Mouse (Mus musculus) lung, embryonic 14.5 days (tissue): ENCODE data around the gene Wdr31. TPM values are rescaled to one million over a fixed set of nuclear protein-coding genes. Genes with fewer than 3 reads are reported as not detected.

Source experiments
- ATAC-seq: fragments of 200-750 bp; cut with Nextera tagmentation; 2 replicates; pipeline ENCODE4 v1.8.0; 2017; ENCODE audit warnings: mild to moderate bottlenecking, moderate TSS enrichment, moderate library complexity; ENCODE audit not compliant: insufficient read depth
- DNase-seq: peaks from one replicate; pipeline ENCODE4 v3.0.0-alpha.2; 2015
- H3K27ac ChIP-seq: fragments of 300-500 bp; sonication (generic); 2 replicates; pipeline ENCODE4 v1.5.1; 2014; ENCODE audit warnings: low read depth, mild to moderate bottlenecking, moderate library complexity
- H3K27me3 ChIP-seq: fragments of 300-500 bp; sonication (generic); 2 replicates; pipeline ENCODE4 v1.6.1; 2014; ENCODE audit warnings: low read length, control low read depth; ENCODE audit not compliant: insufficient read depth
- H3K36me3 ChIP-seq: fragments of 300-500 bp; sonication (generic); 2 replicates; pipeline ENCODE4 v1.6.1; 2014; ENCODE audit warnings: control low read depth; ENCODE audit not compliant: insufficient read depth
- H3K4me1 ChIP-seq: fragments of 300-500 bp; sonication (generic); 2 replicates; pipeline ENCODE4 v1.6.1; 2014; ENCODE audit warnings: antibody characterized with exemption, control low read depth; ENCODE audit not compliant: insufficient read depth
- H3K4me2 ChIP-seq: fragments of 300-500 bp; sonication (generic); 2 replicates; pipeline ENCODE4 v1.6.1; 2014; ENCODE audit warnings: mild to moderate bottlenecking
- H3K4me3 ChIP-seq: fragments of 300-500 bp; sonication (generic); 2 replicates; pipeline ENCODE4 v1.5.1; 2014; ENCODE audit warnings: low read depth, low read length
- H3K9ac ChIP-seq: fragments of 300-500 bp; sonication (generic); 2 replicates; pipeline ENCODE4 v1.6.1; 2014
- H3K9me3 ChIP-seq: fragments of 300-500 bp; sonication (generic); 2 replicates; pipeline ENCODE4 v1.6.1; 2016; ENCODE audit warnings: low read depth, low read length, control low read depth
- CTCF ChIP-seq: IDR thresholded peaks from 2 replicates; pipeline ENCODE4 v1.5.1; 2016; ENCODE audit warnings: antibody characterized with exemption, low read depth
- WGBS: fragments of 180-500 bp; shearing (Covaris S2); extraction: QIAGEN DNeasy Blood & Tissue Kit; methylation state at CpG from one replicate; pipeline ENCODE4 v1.1.7; 2014; 5-methylcytosine and 5-hydroxymethylcytosine counted together
- polyA plus RNA-seq: library from polyadenylated mRNA; unstranded; fragments of >200 nt; fragmentation: Nextera tagmentation; extraction: Ambion mirVana; gene quantifications from 2 replicates; pipeline ENCODE4 v1.2.1, GENCODE M21; 2014

Gene Wdr31
- polyA plus RNA-seq, 1 experiment from 2014 or later = 11.3 TPM

- no peak for TF ChIP-seq CTCF
- Histone ChIP-seq H3K4me1 (no peaks in the 10 kb centered on the region), H3K36me3 (peaks cover 100% of the 10 kb centered on the region), H3K27ac (no peak overlapping the region), H3K4me3 (no peak overlapping the region), H3K27me3 (no peaks in the 10 kb centered on the region), H3K9me3 (no peaks in the 10 kb centered on the region), H3K4me2 (no peak overlapping the region), H3K9ac (no peak overlapping the region)
- WGBS = 88% methylated on average over 8 of the region's 8 CpGs
- no peak for ATAC-seq
- no peak for DNase-seq
Measured at GRCm38 (mm10) chr4:62418448-62418847, 52.2 kb downstream of the Wdr31 start.

- Histone ChIP-seq H3K9ac (no peak overlapping the region), H3K9me3 (no peaks in the 10 kb centered on the region), H3K4me1 (peaks cover 9% of the 10 kb centered on the region), H3K27ac (no peak overlapping the region), H3K4me3 (no peak overlapping the region), H3K27me3 (no peaks in the 10 kb centered on the region), H3K36me3 (peaks cover 58% of the 10 kb centered on the region), H3K4me2 (no peak overlapping the region)
- TF ChIP-seq CTCF = no peak
- ATAC-seq (no peak), DNase-seq (no peak)
- WGBS = 91% methylated on average over 10 of the region's 10 CpGs
Measured at GRCm38 (mm10) chr4:62411606-62412005, 59.1 kb downstream of the Wdr31 start.

GRCm38 (mm10) chr4:62410325-62410724, 60.4 kb downstream of the Wdr31 start:
- Histone ChIP-seq H3K27me3 (no peaks in the 10 kb centered on the region), H3K4me3 (peak overlapping the region; percentile 80; the same call in 1 of the 2 replicates), H3K27ac (no peak overlapping the region), H3K4me1 (peaks cover 9% of the 10 kb centered on the region), H3K36me3 (peaks cover 50% of the 10 kb centered on the region), H3K9me3 (no peaks in the 10 kb centered on the region), H3K4me2 (peak overlapping the region; percentile 85), H3K9ac (peak overlapping the region; percentile 90; the same call in 1 of the 2 replicates)
- TF ChIP-seq CTCF = no peak
- ATAC-seq = no peak
- no peak for DNase-seq
- 85% methylated on average over 2 of the region's 2 CpGs for WGBS

GRCm38 (mm10) chr4:62409615-62410014, 61.1 kb downstream of the Wdr31 start:
- H3K9me3 ChIP-seq = no peaks in the 10 kb centered on the region
- peak overlapping the region; percentile 85 for H3K4me2 ChIP-seq
- H3K4me3 ChIP-seq = peak overlapping the region; percentile 80
- peaks cover 43% of the 10 kb centered on the region for H3K36me3 ChIP-seq
- H3K27me3 ChIP-seq = no peaks in the 10 kb centered on the region
- H3K27ac ChIP-seq = peak overlapping the region; percentile 92
- no peak for ATAC-seq
- peak overlapping the region; percentile 90 for H3K9ac ChIP-seq
- no peak for DNase-seq
- H3K4me1 ChIP-seq = peaks cover 9% of the 10 kb centered on the region
- TF ChIP-seq CTCF = no peak
- WGBS = 19% methylated on average over 6 of the region's 6 CpGs

- H3K4me3 ChIP-seq = peak within 1 kb of the TSS; percentile 80
- H3K4me1 ChIP-seq = peaks cover 9% of the 10 kb centered on the region
- H3K27me3 ChIP-seq = no peaks in the 10 kb centered on the region
- peak within 1 kb of the TSS; percentile 92 for H3K27ac ChIP-seq
- no peak for TF ChIP-seq CTCF
- WGBS = under 1% methylated on average over 39 of the region's 39 CpGs
- peak within 1 kb of the TSS; percentile 85 for H3K4me2 ChIP-seq
- ATAC-seq = peak; percentile 99
- peaks cover 43% of the 10 kb centered on the region for H3K36me3 ChIP-seq
- DNase-seq = peak; percentile 100
- H3K9ac ChIP-seq = peak within 1 kb of the TSS; percentile 90
- H3K9me3 ChIP-seq = no peaks in the 10 kb centered on the region
Measured at GRCm38 (mm10) chr4:62408601-62409282, 62.0 kb downstream of the Wdr31 start, which contains the start of the genes Cdc26 and Prpf4. Gene Cdc26 (minus strand): TSS chr4:62408642. Gene Prpf4 (plus strand): TSS chr4:62408797.

GRCm38 (mm10) chr4:62407730-62408582, 62.7 kb downstream of the Wdr31 start:
- Histone ChIP-seq H3K4me2 (peak overlapping the region; percentile 64), H3K9ac (peak overlapping the region; percentile 90), H3K27ac (peak overlapping the region; percentile 92), H3K9me3 (no peaks in the 10 kb centered on the region), H3K4me1 (peaks cover 9% of the 10 kb centered on the region), H3K27me3 (no peaks in the 10 kb centered on the region), H3K36me3 (peaks cover 39% of the 10 kb centered on the region), H3K4me3 (peak overlapping the region; percentile 80)
- DNase-seq (peak; percentile 92), ATAC-seq (peak; percentile 57)
- peak; percentile 67 for TF ChIP-seq CTCF
- WGBS = under 1% methylated on average over 35 of the region's 35 CpGs

- DNase-seq (no peak), ATAC-seq (no peak)
- H3K4me2 ChIP-seq = no peak overlapping the region
- TF ChIP-seq CTCF = no peak
- no peaks in the 10 kb centered on the region for H3K9me3 ChIP-seq
- 76% methylated on average over 4 of the region's 4 CpGs for WGBS
- H3K9ac ChIP-seq = no peak overlapping the region
- H3K4me3 ChIP-seq = no peak overlapping the region
- peaks cover 9% of the 10 kb centered on the region for H3K4me1 ChIP-seq
- H3K36me3 ChIP-seq = peaks cover 39% of the 10 kb centered on the region
- H3K27ac ChIP-seq = no peak overlapping the region
- H3K27me3 ChIP-seq = no peaks in the 10 kb centered on the region
Measured at GRCm38 (mm10) chr4:62406133-62406532, 64.6 kb downstream of the Wdr31 start.
